ENCODE assay signal across 28 mouse cellular contexts in genomic region chr14:101518259-101518658, GRCm38 (mm10).
A peak's percentile ranks its signal among the peaks of the same experiment; 100 is the strongest.
DNase-seq lines count a peak whose midpoint lies in the region; ATAC-seq and TF ChIP-seq lines count a peak whose summit lies in the region.
"Had no signal": no experiment of that assay in that cellular context is flagged by ENCODE, and none has a peak within 500 bp of the region (broad histone marks: within the 10 kb centered on the region; RNA-seq: fewer than 3 reads in every experiment).

No protein-coding gene starts in this region.

- H3K36me3 ChIP-seq in kidney, embryonic 16.5 days (ENCODE audit: insufficient read depth, low read length) = no peaks in the 10 kb centered on the region
- no peaks in the 10 kb centered on the region for H3K36me3 ChIP-seq in heart, embryonic 14.5 days (ENCODE audit: control insufficient read depth, insufficient read depth, low read length)
- no peaks in the 10 kb centered on the region for H3K36me3 ChIP-seq in kidney, embryonic 15.5 days
- H3K36me3 ChIP-seq: embryonic facial prominence, embryonic 13.5 days; forebrain, embryonic 12.5 days; G1E; limb, embryonic 15.5 days; midbrain, embryonic 15.5 days; neural tube, embryonic 13.5 days had no signal

- intact Hi-C loops in gastrocnemius, adult 2 months (cut with DNase I) = no loop called here

- peak overlapping the region; percentile 40 for H3K4me3 ChIP-seq in gastrocnemius, adult 2 months
- H3K4me3 ChIP-seq in kidney, embryonic 16.5 days (ENCODE audit: low read length) = no peak overlapping the region
- H3K4me3 ChIP-seq in heart, embryonic 14.5 days (ENCODE audit: control insufficient read depth in 1 of 2, insufficient read depth in 1 of 2, low read depth in 1 of 2, low read length in 2 of 2) = peak overlapping the region; percentile 9 to 20; a peak in 2 of 4 replicates
- no peak overlapping the region for H3K4me3 ChIP-seq in kidney, embryonic 15.5 days (replicated peaks)
- H3K4me3 ChIP-seq: embryonic facial prominence, embryonic 13.5 days; erythroblast, embryonic 14.5 days; forebrain, embryonic 12.5 days; left cerebral cortex, adult 2 months; limb, embryonic 15.5 days; midbrain, embryonic 15.5 days; neural tube, embryonic 13.5 days had no signal

- peaks cover 10% of the 10 kb centered on the region for H3K4me1 ChIP-seq in kidney, embryonic 16.5 days (ENCODE audit: insufficient read depth, low read length)
- peaks cover 9 to 19% of the 10 kb centered on the region in 2 experiments for H3K4me1 ChIP-seq in heart, embryonic 14.5 days (ENCODE audit: control insufficient read depth in 2 of 2, insufficient read depth in 2 of 2, low read length in 2 of 2)
- peaks cover 22% of the 10 kb centered on the region for H3K4me1 ChIP-seq in kidney, embryonic 15.5 days
- H3K4me1 ChIP-seq: midbrain, embryonic 15.5 days had no signal

- H3K9ac ChIP-seq in kidney, embryonic 16.5 days (replicated peaks; ENCODE audit: low read length) = no peak overlapping the region
- peak overlapping the region; percentile 51 for H3K9ac ChIP-seq in heart, embryonic 14.5 days (ENCODE audit: low read length)
- H3K9ac ChIP-seq in kidney, embryonic 15.5 days = no peak overlapping the region
- H3K9ac ChIP-seq: embryonic facial prominence, embryonic 13.5 days; forebrain, embryonic 12.5 days; limb, embryonic 15.5 days; midbrain, embryonic 15.5 days; neural tube, embryonic 13.5 days had no signal

- H3K27ac ChIP-seq in gastrocnemius, adult 2 months = peak overlapping the region; percentile 81
- no peak overlapping the region for H3K27ac ChIP-seq in kidney, embryonic 16.5 days (ENCODE audit: low read length)
- peak overlapping the region; percentile 75 to 77 for H3K27ac ChIP-seq in heart, embryonic 14.5 days (replicated peaks in 1 of 2; ENCODE audit: control insufficient read depth in 1 of 2, insufficient read depth in 1 of 2, low read depth in 2 of 2, low read length in 2 of 2)
- no peak overlapping the region for H3K27ac ChIP-seq in kidney, embryonic 15.5 days
- H3K27ac ChIP-seq: embryonic facial prominence, embryonic 13.5 days; forebrain, embryonic 12.5 days; hindbrain, postnatal 0 days; left cerebral cortex, adult 2 months; limb, embryonic 15.5 days; midbrain, embryonic 15.5 days; neural tube, embryonic 13.5 days had no signal

- DNase-seq in gastrocnemius, adult 2 months = no peak
- DNase-seq in gastrocnemius, adult 18-20 months (ENCODE audit: low spot score) = no peak
- DNase-seq in kidney, adult 18-20 months = no peak
- peak; percentile 22 for DNase-seq in mesoderm, embryonic 11.5 days (ENCODE audit: low read depth, low spot score)
- DNase-seq: B cell, adult 2 months; cerebellum, adult 2 months; cerebellum, postnatal 25 days; kidney, postnatal 4 days; layer of hippocampus, adult 9-11 months; left cerebral cortex, postnatal 4 days; lung, postnatal 4 days; right cerebral cortex, adult 18-20 months had no signal

- no peaks in the 10 kb centered on the region for H3K27me3 ChIP-seq in kidney, embryonic 16.5 days (ENCODE audit: insufficient read depth, low read length)
- no peaks in the 10 kb centered on the region for H3K27me3 ChIP-seq in heart, embryonic 14.5 days (ENCODE audit: control insufficient read depth, insufficient read depth, low read length)
- no peaks in the 10 kb centered on the region for H3K27me3 ChIP-seq in kidney, embryonic 15.5 days
- H3K27me3 ChIP-seq: CH12.LX; embryonic facial prominence, embryonic 13.5 days; forebrain, embryonic 12.5 days; limb, embryonic 15.5 days; midbrain, embryonic 15.5 days; neural tube, embryonic 13.5 days; Patski had no signal

- 0 out of 2 replicates have a peak overlapping the region, but pooled peaks have one; percentile 19 for H3K4me2 ChIP-seq in kidney, embryonic 16.5 days (replicated peaks; ENCODE audit: low read depth, low read length)
- H3K4me2 ChIP-seq in heart, embryonic 14.5 days (ENCODE audit: low read length) = peak overlapping the region; percentile 64
- no peak overlapping the region for H3K4me2 ChIP-seq in kidney, embryonic 15.5 days
- H3K4me2 ChIP-seq: embryonic facial prominence, embryonic 13.5 days; forebrain, embryonic 12.5 days; limb, embryonic 15.5 days; midbrain, embryonic 15.5 days; neural tube, embryonic 13.5 days had no signal

- no peak for TF ChIP-seq CTCF in gastrocnemius, adult 2 months (IDR thresholded peaks at IDR 0.05)

- H3K9me3 ChIP-seq in kidney, embryonic 16.5 days (ENCODE audit: low read length) = no peaks in the 10 kb centered on the region
- H3K9me3 ChIP-seq in heart, embryonic 14.5 days (ENCODE audit: control insufficient read depth, low read length) = no peaks in the 10 kb centered on the region
- no peaks in the 10 kb centered on the region for H3K9me3 ChIP-seq in kidney, embryonic 15.5 days (replicated peaks)
- H3K9me3 ChIP-seq: embryonic facial prominence, embryonic 13.5 days; forebrain, embryonic 12.5 days; limb, embryonic 15.5 days; midbrain, embryonic 15.5 days; neural tube, embryonic 13.5 days had no signal

- WGBS in kidney, embryonic 16.5 days = 44% methylated on average over 14 of the region's 14 CpGs
- WGBS in heart, embryonic 14.5 days = 11% methylated on average over 14 of the region's 14 CpGs
- WGBS in kidney, embryonic 15.5 days = 40% methylated on average over 14 of the region's 14 CpGs

- ATAC-seq in kidney, embryonic 16.5 days (ENCODE audit: low FRiP score, low TSS enrichment) = no peak
- ATAC-seq in heart, embryonic 14.5 days (ENCODE audit: insufficient number of reproducible peaks, insufficient read depth, low FRiP score, low read depth) = no peak
- ATAC-seq in activated CD4-positive, CD25-positive, alpha-beta regulatory T cell, adult 4 months = no peak
- ATAC-seq in kidney, embryonic 15.5 days (replicated peaks; ENCODE audit: low FRiP score) = no peak
- ATAC-seq: hindbrain, postnatal 0 days; intestine, embryonic 16.5 days; midbrain, embryonic 15.5 days; Patski had no signal

Comparison
In these comparisons a context has a peak if more than half of its experiments do, and no peak if none do; other contexts are left out.
1. H3K27ac ChIP-seq: peak in gastrocnemius, adult 2 months (single experiment) and heart, embryonic 14.5 days (2 of 2); none in kidney, embryonic 16.5 days (single experiment) and kidney, embryonic 15.5 days (single experiment).
2. H3K4me3 ChIP-seq: peak in gastrocnemius, adult 2 months (single experiment) and heart, embryonic 14.5 days (2 of 2); none in kidney, embryonic 16.5 days (single experiment) and kidney, embryonic 15.5 days (single experiment).